Mouse (Mus musculus) bone marrow, adult 2 months (tissue): ENCODE results near the gene Ust.

Source experiments
- CTCF ChIP-seq: fragments of 200-500 bp; IDR thresholded peaks from 2 replicates; pipeline ENCODE4 v1.5.1; 2011; ENCODE audit warnings: low read length, control low read depth; ENCODE audit not compliant: control insufficient read depth, insufficient read depth
- POLR2A ChIP-seq: fragments of 200-500 bp; IDR thresholded peaks from 2 replicates; pipeline ENCODE4 v1.6.1; 2011; ENCODE audit warnings: low read depth, mild to moderate bottlenecking, control low read depth, low read length, borderline replicate concordance; ENCODE audit not compliant: control insufficient read depth

GRCm38 (mm10) chr10:8392226-8392625, 126.4 kb downstream of the Ust start:
- TF ChIP-seq CTCF (no peak), POLR2A (no peak)
